In genomic region chr1:89509763-89510340, GRCm38 (mm10) we compare ENCODE assay signal across 13 mouse cellular contexts. TPM values are rescaled to one million over a fixed set of nuclear protein-coding genes. Genes with fewer than 3 reads are reported as not detected.
DNase-seq lines count a peak whose midpoint lies in the region; ATAC-seq and TF ChIP-seq lines count a peak whose summit lies in the region.
"Had no signal": no experiment of that assay in that cellular context is flagged by ENCODE, and none has a peak within 500 bp of the region (broad histone marks: within the 10 kb centered on the region; RNA-seq: fewer than 3 reads in every experiment).

No protein-coding gene starts in this region.

- H3K36me3 ChIP-seq in embryonic facial prominence, embryonic 15.5 days, result no peaks in the 10 kb centered on the region
- H3K36me3 ChIP-seq in hindbrain, embryonic 16.5 days (ENCODE audit: control insufficient read depth, insufficient read depth, low read length), result no peaks in the 10 kb centered on the region
- no peaks in the 10 kb centered on the region for H3K36me3 ChIP-seq in midbrain, embryonic 16.5 days (ENCODE audit: control insufficient read depth, insufficient read depth, low read length)
- H3K36me3 ChIP-seq: embryonic facial prominence, embryonic 13.5 days; limb, embryonic 12.5 days; neural tube, embryonic 12.5 days had no signal

- H3K27ac ChIP-seq in layer of hippocampus, adult 2 months, result peak overlapping the region; percentile 8; the same call in 1 of the 2 replicates
- peak overlapping the region; percentile 25 for H3K27ac ChIP-seq in embryonic facial prominence, embryonic 15.5 days (replicated peaks)
- H3K27ac ChIP-seq in hindbrain, embryonic 16.5 days (ENCODE audit: low read depth, low read length), result peak overlapping the region; percentile 31; the same call in 1 of the 2 replicates
- H3K27ac ChIP-seq in midbrain, embryonic 16.5 days (ENCODE audit: low read length), result 0 out of 2 replicates have a peak overlapping the region, but pooled peaks have one; percentile 1
- H3K27ac ChIP-seq: embryonic facial prominence, embryonic 13.5 days; limb, embryonic 12.5 days; neural tube, embryonic 12.5 days had no signal

- WGBS in embryonic facial prominence, embryonic 15.5 days, result 42% methylated on average over 8 of the region's 8 CpGs
- 48% methylated on average over 8 of the region's 8 CpGs for WGBS in hindbrain, embryonic 16.5 days
- 31% methylated on average over 8 of the region's 8 CpGs for WGBS in midbrain, embryonic 16.5 days

- no peak overlapping the region for H3K4me2 ChIP-seq in embryonic facial prominence, embryonic 15.5 days (replicated peaks)
- no peak overlapping the region for H3K4me2 ChIP-seq in hindbrain, embryonic 16.5 days (ENCODE audit: low read length)
- H3K4me2 ChIP-seq in midbrain, embryonic 16.5 days (ENCODE audit: low read length), result no peak overlapping the region
- H3K4me2 ChIP-seq: embryonic facial prominence, embryonic 13.5 days; limb, embryonic 12.5 days; neural tube, embryonic 12.5 days had no signal

- no peak overlapping the region for H3K4me3 ChIP-seq in layer of hippocampus, adult 2 months
- H3K4me3 ChIP-seq in embryonic facial prominence, embryonic 15.5 days (replicated peaks), result no peak overlapping the region
- no peak overlapping the region for H3K4me3 ChIP-seq in hindbrain, embryonic 16.5 days (ENCODE audit: low read length)
- no peak overlapping the region for H3K4me3 ChIP-seq in midbrain, embryonic 16.5 days (ENCODE audit: low read depth, low read length)
- H3K4me3 ChIP-seq: embryonic facial prominence, embryonic 13.5 days; limb, embryonic 12.5 days; neural tube, embryonic 12.5 days had no signal

- no peak for ATAC-seq in embryonic facial prominence, embryonic 15.5 days (ENCODE audit: insufficient number of reproducible peaks, low FRiP score, low TSS enrichment, low read depth)
- ATAC-seq in hindbrain, embryonic 16.5 days, result peak; percentile 31
- no peak for ATAC-seq in midbrain, embryonic 16.5 days
- no peak for ATAC-seq in inflammation-experienced regulatory T-cells, adult 6 months

- H3K4me1 ChIP-seq in embryonic facial prominence, embryonic 15.5 days, result peaks cover 33% of the 10 kb centered on the region
- H3K4me1 ChIP-seq in hindbrain, embryonic 16.5 days (ENCODE audit: control insufficient read depth, insufficient read depth, low read depth, low read length), result peaks cover 26% of the 10 kb centered on the region
- peaks cover 25% of the 10 kb centered on the region for H3K4me1 ChIP-seq in midbrain, embryonic 16.5 days (ENCODE audit: control insufficient read depth, insufficient read depth, low read length)

- no peaks in the 10 kb centered on the region for H3K27me3 ChIP-seq in embryonic facial prominence, embryonic 15.5 days
- H3K27me3 ChIP-seq in hindbrain, embryonic 16.5 days (replicated peaks; ENCODE audit: control insufficient read depth, insufficient read depth, low read length), result no peaks in the 10 kb centered on the region
- no peaks in the 10 kb centered on the region for H3K27me3 ChIP-seq in midbrain, embryonic 16.5 days (ENCODE audit: control insufficient read depth, insufficient read depth, low read depth, low read length)
- H3K27me3 ChIP-seq: embryonic facial prominence, embryonic 13.5 days; limb, embryonic 12.5 days; neural tube, embryonic 12.5 days had no signal

- no peak overlapping the region for H3K9ac ChIP-seq in embryonic facial prominence, embryonic 15.5 days
- H3K9ac ChIP-seq in hindbrain, embryonic 16.5 days (ENCODE audit: low read depth, low read length), result no peak overlapping the region
- H3K9ac ChIP-seq in midbrain, embryonic 16.5 days (ENCODE audit: low read depth, low read length), result no peak overlapping the region
- H3K9ac ChIP-seq: embryonic facial prominence, embryonic 13.5 days; limb, embryonic 12.5 days; neural tube, embryonic 12.5 days had no signal

- TF ChIP-seq CTCF in layer of hippocampus, adult 2 months (conservative IDR thresholded peaks at IDR 0.05), result no peak

- H3K9me3 ChIP-seq in embryonic facial prominence, embryonic 15.5 days (replicated peaks), result no peaks in the 10 kb centered on the region
- no peaks in the 10 kb centered on the region for H3K9me3 ChIP-seq in hindbrain, embryonic 16.5 days (ENCODE audit: control insufficient read depth, low read length)
- no peaks in the 10 kb centered on the region for H3K9me3 ChIP-seq in midbrain, embryonic 16.5 days (replicated peaks; ENCODE audit: control insufficient read depth, low read length, poor library complexity, severe bottlenecking)
- H3K9me3 ChIP-seq: embryonic facial prominence, embryonic 13.5 days; limb, embryonic 12.5 days; neural tube, embryonic 12.5 days had no signal

- no peak for DNase-seq in layer of hippocampus, adult 2 months (ENCODE audit: low spot score in 2 of 2)
- no peak for DNase-seq in layer of hippocampus, postnatal 10 days (ENCODE audit: low spot score in 2 of 2)
- DNase-seq in cerebellum, postnatal 36 days, result no peak
- DNase-seq: cerebellum, adult 2 months; kidney, adult 18-20 months; lung, postnatal 36 days had no signal

RNA-seq across cellular contexts. Expression of gene Agap1, which starts 55.2 kb away (rescaled TPM):
- total RNA-seq in layer of hippocampus, adult 2 months (2021), result 100 to 1,000 TPM; 292 to 293 TPM
- total RNA-seq in layer of hippocampus, postnatal 10 days (2021), result 100 to 1,000 TPM; 313 to 315 TPM
- 13.4 and 14.5 TPM in 2 replicates for polyA plus RNA-seq in embryonic facial prominence, embryonic 15.5 days (2015; fragmentation: Nextera tagmentation; extraction: Ambion mirVana)
- 31.9 and 33.7 TPM in 2 replicates for polyA plus RNA-seq in hindbrain, embryonic 16.5 days (2015; fragmentation: Nextera tagmentation; extraction: Ambion mirVana)
- 40.8 and 47.7 TPM in 2 replicates for polyA plus RNA-seq in midbrain, embryonic 16.5 days (2015; fragmentation: Nextera tagmentation; extraction: Ambion mirVana)
- polyA plus RNA-seq in inflammation-experienced regulatory T-cells, adult 6 months (2017; shearing (Covaris generic)), result under 1 TPM in 2 of 3 experiments, not detected in 1; 0.08 to 0.28 TPM

Comparison
In these comparisons a context has a peak if more than half of its experiments do, and no peak if none do; other contexts are left out.
1. RNA of gene Agap1, which starts 55.2 kb away (polyA plus RNA-seq): 40.8 to 47.7 TPM in midbrain, embryonic 16.5 days, 31.9 to 33.7 TPM in hindbrain, embryonic 16.5 days and 13.4 to 14.5 TPM in embryonic facial prominence, embryonic 15.5 days; 0.08 to 0.28 TPM in inflammation-experienced regulatory T-cells, adult 6 months; every median in the first group is over 10 times any median in the second.
2. Peak in every context shown above with its lines, with median percentiles within 50 percentile points of each other: H3K27ac ChIP-seq.